Comparison of ENCODE assay signal across 8 mouse cellular contexts in genomic region chr3:8718206-8718605, GRCm38 (mm10).
DNase-seq lines count a peak whose midpoint lies in the region; ATAC-seq and TF ChIP-seq lines count a peak whose summit lies in the region.

No protein-coding gene starts in this region.

- no peaks in the 10 kb centered on the region for H3K27me3 ChIP-seq in kidney, embryonic 16.5 days (ENCODE audit: insufficient read depth, low read length)
- H3K27me3 ChIP-seq in embryonic facial prominence, embryonic 13.5 days, result no peaks in the 10 kb centered on the region; the same call in 1 of the 2 replicates
- no peaks in the 10 kb centered on the region for H3K27me3 ChIP-seq in limb, embryonic 10.5 days (ENCODE audit: low read depth, poor library complexity, severe bottlenecking)
- H3K27me3 ChIP-seq in stomach, postnatal 0 days (ENCODE audit: control insufficient read depth, insufficient read depth, low read length), result no peaks in the 10 kb centered on the region

- no peak overlapping the region for H3K9ac ChIP-seq in kidney, embryonic 16.5 days (replicated peaks; ENCODE audit: low read length)
- no peak overlapping the region for H3K9ac ChIP-seq in embryonic facial prominence, embryonic 13.5 days
- H3K9ac ChIP-seq in stomach, postnatal 0 days (ENCODE audit: low read length), result no peak overlapping the region

- H3K9me3 ChIP-seq in kidney, embryonic 16.5 days (ENCODE audit: low read length), result no peaks in the 10 kb centered on the region
- no peaks in the 10 kb centered on the region for H3K9me3 ChIP-seq in embryonic facial prominence, embryonic 13.5 days
- H3K9me3 ChIP-seq in limb, embryonic 10.5 days (replicated peaks), result no peaks in the 10 kb centered on the region
- H3K9me3 ChIP-seq in stomach, postnatal 0 days (ENCODE audit: control insufficient read depth, low read length), result no peaks in the 10 kb centered on the region

- no peak for TF ChIP-seq CTCF in stomach, postnatal 0 days (IDR thresholded peaks at IDR 0.05; ENCODE audit: low read depth)

- no peak for TF ChIP-seq EP300 in stomach, postnatal 0 days (optimal IDR thresholded peaks at IDR 0.05)

- H3K27ac ChIP-seq in kidney, embryonic 16.5 days (ENCODE audit: low read length), result peak overlapping the region; percentile 84
- H3K27ac ChIP-seq in embryonic facial prominence, embryonic 13.5 days, result peak overlapping the region; percentile 80
- peak overlapping the region; percentile 84 for H3K27ac ChIP-seq in limb, embryonic 10.5 days
- H3K27ac ChIP-seq in stomach, postnatal 0 days (replicated peaks), result no peak overlapping the region

- 10% methylated on average over 9 of the region's 9 CpGs for WGBS in kidney, embryonic 16.5 days
- 9% methylated on average over 9 of the region's 9 CpGs for WGBS in embryonic facial prominence, embryonic 13.5 days
- 3% methylated on average over 9 of the region's 9 CpGs for WGBS in limb, embryonic 10.5 days
- WGBS in stomach, postnatal 0 days, result 29% methylated on average over 9 of the region's 9 CpGs

- H3K4me1 ChIP-seq in kidney, embryonic 16.5 days (ENCODE audit: insufficient read depth, low read length), result peaks cover 45% of the 10 kb centered on the region
- H3K4me1 ChIP-seq in embryonic facial prominence, embryonic 13.5 days, result peaks cover 40% of the 10 kb centered on the region
- peaks cover 75% of the 10 kb centered on the region for H3K4me1 ChIP-seq in limb, embryonic 10.5 days
- H3K4me1 ChIP-seq in stomach, postnatal 0 days (replicated peaks; ENCODE audit: control insufficient read depth, insufficient read depth), result peaks cover 3% of the 10 kb centered on the region; the same call in 1 of the 2 replicates

- peak overlapping the region; percentile 54 for H3K4me2 ChIP-seq in kidney, embryonic 16.5 days (replicated peaks; ENCODE audit: low read depth, low read length)
- H3K4me2 ChIP-seq in embryonic facial prominence, embryonic 13.5 days, result peak overlapping the region; percentile 62
- peak overlapping the region; percentile 27; the same call in 1 of the 2 replicates for H3K4me2 ChIP-seq in stomach, postnatal 0 days (replicated peaks; ENCODE audit: low read depth)

- peak; percentile 10; the same call in 1 of the 2 replicates for ATAC-seq in kidney, embryonic 16.5 days (ENCODE audit: low FRiP score, low TSS enrichment)
- no peak for ATAC-seq in embryonic facial prominence, embryonic 13.5 days (ENCODE audit: insufficient number of reproducible peaks, insufficient read depth, low FRiP score, low TSS enrichment, low read depth)
- no peak for ATAC-seq in stomach, postnatal 0 days (ENCODE audit: low FRiP score, low TSS enrichment)

- H3K36me3 ChIP-seq in kidney, embryonic 16.5 days (ENCODE audit: insufficient read depth, low read length), result no peaks in the 10 kb centered on the region
- no peaks in the 10 kb centered on the region for H3K36me3 ChIP-seq in embryonic facial prominence, embryonic 13.5 days
- no peaks in the 10 kb centered on the region for H3K36me3 ChIP-seq in limb, embryonic 10.5 days
- H3K36me3 ChIP-seq in stomach, postnatal 0 days (ENCODE audit: control insufficient read depth, insufficient read depth, low read length), result no peaks in the 10 kb centered on the region

- H3K4me3 ChIP-seq in kidney, embryonic 16.5 days (ENCODE audit: low read length), result no peak overlapping the region; the same call in 1 of the 2 replicates
- no peak overlapping the region for H3K4me3 ChIP-seq in embryonic facial prominence, embryonic 13.5 days
- H3K4me3 ChIP-seq in limb, embryonic 10.5 days, result peak overlapping the region; percentile 46
- H3K4me3 ChIP-seq in stomach, postnatal 0 days (ENCODE audit: low read depth, low read length), result no peak overlapping the region

- no peak for DNase-seq in kidney, adult 8-10 months
- DNase-seq in limb, embryonic 10.5 days (ENCODE audit: low spot score), result peak; percentile 49
- no peak for DNase-seq in stomach, postnatal 0 days (ENCODE audit: low spot score)
- no peak for DNase-seq in c-Kit-positive CD71-positive TER-119-positive erythroid progenitor cells, embryonic 14.5 days (ENCODE audit: low spot score)
- no peak for DNase-seq in yolk sac, embryonic 10.5 days (ENCODE audit: low spot score)
- no peak for DNase-seq in cerebellum, postnatal 25 days
